Mouse (Mus musculus): ENCODE measurements around the gene Mansc4.

DNA sequence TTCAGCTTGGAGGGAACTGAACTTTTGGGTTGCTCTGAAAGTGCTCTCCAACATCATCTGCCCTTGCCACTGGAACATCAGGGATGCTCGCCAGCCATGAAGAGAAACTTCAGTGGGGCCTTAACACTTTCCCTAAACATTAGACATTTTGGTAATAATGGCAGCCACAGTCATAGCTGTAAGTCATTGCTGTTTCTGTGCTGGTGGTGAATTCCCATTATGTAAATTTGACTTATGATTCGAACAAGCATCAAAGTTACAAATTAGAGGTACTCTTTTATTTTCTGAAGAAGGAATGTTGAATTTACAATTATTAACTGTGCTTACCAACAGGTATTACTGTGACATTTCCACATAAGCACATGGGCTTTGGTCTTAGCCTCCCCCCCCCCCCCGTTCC lies 31.4 kb upstream of the Mansc4 start:
- no peak for TF ChIP-seq CTCF (IDR thresholded peaks at IDR 0.05; ENCODE audit: borderline replicate concordance, insufficient read depth, low read length)
- TF ChIP-seq POLR2A (IDR thresholded peaks at IDR 0.05; ENCODE audit: low read depth, low read length): no peak

Measured in embryonic fibroblast, embryonic 13.5 days (primary cell).